Mouse (Mus musculus) heart, embryonic 11.5 days (tissue): Measurements from ENCODE around the gene Aktip. TPM values are rescaled to one million over a fixed set of nuclear protein-coding genes. Genes with fewer than 3 reads are reported as not detected.

Experiments
- ATAC-seq: fragments of 200-750 bp; cut with Nextera tagmentation; replicated peaks from 2 replicates; pipeline ENCODE4 v1.8.0; 2017; ENCODE audit warnings: moderate library complexity; ENCODE audit not compliant: insufficient number of reproducible peaks, low FRiP score, low TSS enrichment
- H3K27ac ChIP-seq: fragments of 300-500 bp; sonication (generic); 2 replicates; pipeline ENCODE4 v1.5.1; 2014; ENCODE audit warnings: mild to moderate bottlenecking, low read depth, low read length
- H3K27me3 ChIP-seq: fragments of 300-500 bp; sonication (generic); 2 replicates; pipeline ENCODE4 v1.6.1; 2014; ENCODE audit warnings: mild to moderate bottlenecking, low read length, mixed read lengths; ENCODE audit not compliant: control insufficient read depth, insufficient read depth
- H3K36me3 ChIP-seq: fragments of 300-500 bp; sonication (generic); 2 replicates; pipeline ENCODE4 v1.6.1; 2014; ENCODE audit warnings: mild to moderate bottlenecking, low read length, moderate library complexity, mixed read lengths; ENCODE audit not compliant: control insufficient read depth, insufficient read depth
- H3K4me1 ChIP-seq: fragments of 300-500 bp; sonication (generic); 2 replicates; pipeline ENCODE4 v1.6.1; 2014; ENCODE audit warnings: low read length; ENCODE audit not compliant: control insufficient read depth, insufficient read depth
- H3K4me2 ChIP-seq: fragments of 300-500 bp; sonication (generic); 2 replicates; pipeline ENCODE4 v1.6.1; 2014; ENCODE audit warnings: mild to moderate bottlenecking, moderate library complexity
- H3K4me3 ChIP-seq: fragments of 300-500 bp; sonication (generic); 2 replicates; pipeline ENCODE4 v1.5.1; 2014; ENCODE audit warnings: low read depth, low read length
- H3K9ac ChIP-seq: fragments of 300-500 bp; sonication (generic); 2 replicates; pipeline ENCODE4 v1.6.1; 2014; ENCODE audit warnings: mild to moderate bottlenecking, low read depth, low read length, moderate library complexity
- H3K9me3 ChIP-seq: fragments of 300-500 bp; sonication (generic); replicated peaks from 2 replicates; pipeline ENCODE4 v1.6.1; 2016; ENCODE audit warnings: low read length; ENCODE audit not compliant: control insufficient read depth
- WGBS: fragments of 180-500 bp; shearing (Covaris S2); extraction: QIAGEN DNeasy Blood & Tissue Kit; methylation state at CpG from one replicate; pipeline ENCODE4 v1.1.7; 2014; ENCODE audit not compliant: insufficient replicate concordance; 5-methylcytosine and 5-hydroxymethylcytosine counted together
- polyA plus RNA-seq: library from polyadenylated mRNA; unstranded; fragments of >200 nt; fragmentation: Nextera tagmentation; extraction: Ambion mirVana; gene quantifications from 2 replicates; pipeline ENCODE4 v1.2.1, GENCODE M21; 2014

The Aktip gene
- polyA plus RNA-seq, 1 experiment from 2014 or later: 42.7 TPM

DNA sequence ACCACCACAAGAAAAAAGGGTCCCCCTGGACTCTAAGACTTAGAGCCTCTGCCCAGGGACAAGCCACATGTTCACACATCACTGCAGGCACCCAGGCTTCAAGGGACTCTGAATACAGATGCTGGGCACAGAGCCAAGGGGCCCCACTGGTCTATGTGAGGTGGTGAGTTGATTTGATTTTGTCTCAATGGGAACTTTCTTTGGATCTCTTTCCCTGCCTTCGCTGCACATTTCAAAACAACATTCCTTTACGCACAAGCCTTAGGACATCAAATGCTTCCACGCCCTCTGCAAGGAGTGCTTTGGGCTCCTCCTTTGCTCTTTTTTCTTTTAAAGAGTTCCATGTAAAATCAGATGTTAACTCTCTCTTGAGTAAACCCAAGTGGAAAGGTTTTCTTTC, 1.7 kb downstream of the Aktip start:
- WGBS: 44% methylated on average over 3 of the region's 3 CpGs
- H3K27ac ChIP-seq: no peak overlapping the region
- H3K27me3 ChIP-seq: no peaks in the 10 kb centered on the region
- H3K4me1 ChIP-seq: no peaks in the 10 kb centered on the region
- H3K9ac ChIP-seq: no peak overlapping the region
- no peak for ATAC-seq
- no peaks in the 10 kb centered on the region for H3K9me3 ChIP-seq
- no peaks in the 10 kb centered on the region for H3K36me3 ChIP-seq
- H3K4me2 ChIP-seq: no peak overlapping the region
- H3K4me3 ChIP-seq: no peak overlapping the region

DNA sequence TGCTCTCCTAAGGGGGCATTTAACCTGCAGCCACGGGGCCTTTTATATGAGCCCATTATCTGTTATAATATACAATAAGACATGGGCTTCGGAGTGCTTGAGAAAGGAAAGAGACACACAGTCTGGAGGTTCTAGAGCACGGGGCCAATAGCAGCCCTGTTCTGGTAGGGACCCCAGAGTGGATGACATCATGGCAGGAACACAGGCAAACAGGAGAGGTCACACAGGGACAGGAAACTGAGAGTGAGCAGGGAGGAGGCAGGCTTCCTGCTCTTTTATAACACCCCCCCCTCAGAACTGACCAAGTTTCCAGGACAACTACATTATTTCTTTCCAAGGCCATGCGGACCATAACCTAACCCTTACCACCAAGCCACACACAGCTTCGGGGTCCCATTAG, 2.5 kb downstream of the Aktip start:
- H3K4me2 ChIP-seq: no peak overlapping the region
- WGBS: 65% methylated on average over 5 of the region's 5 CpGs
- H3K4me1 ChIP-seq: no peaks in the 10 kb centered on the region
- H3K4me3 ChIP-seq: no peak overlapping the region
- H3K27me3 ChIP-seq: no peaks in the 10 kb centered on the region
- no peaks in the 10 kb centered on the region for H3K36me3 ChIP-seq
- H3K27ac ChIP-seq: no peak overlapping the region
- no peak; the same call in 1 of the 2 replicates for ATAC-seq
- H3K9ac ChIP-seq: no peak overlapping the region
- no peaks in the 10 kb centered on the region for H3K9me3 ChIP-seq

DNA sequence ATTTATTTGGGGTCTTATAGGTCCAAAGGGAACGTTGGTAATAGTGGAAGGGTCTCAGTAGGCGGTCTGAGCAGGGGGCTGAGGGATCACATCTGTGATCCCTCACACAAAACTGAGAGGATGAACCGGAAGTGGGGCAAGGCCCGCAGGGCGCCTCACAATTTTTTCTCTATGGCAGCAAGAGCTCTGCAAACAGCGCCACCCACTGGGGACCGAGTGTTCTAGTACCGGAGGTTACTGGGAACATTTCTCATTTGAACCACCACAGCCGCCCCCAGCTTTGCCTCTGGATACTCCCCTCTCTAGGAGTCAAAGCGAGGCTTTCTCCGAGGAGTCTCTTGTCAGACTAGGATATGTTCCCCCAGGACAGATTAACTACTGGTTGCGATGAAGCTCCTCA, 3.1 kb downstream of the Aktip start:
- ATAC-seq: no peak
- 75% methylated on average over 12 of the region's 12 CpGs for WGBS

DNA sequence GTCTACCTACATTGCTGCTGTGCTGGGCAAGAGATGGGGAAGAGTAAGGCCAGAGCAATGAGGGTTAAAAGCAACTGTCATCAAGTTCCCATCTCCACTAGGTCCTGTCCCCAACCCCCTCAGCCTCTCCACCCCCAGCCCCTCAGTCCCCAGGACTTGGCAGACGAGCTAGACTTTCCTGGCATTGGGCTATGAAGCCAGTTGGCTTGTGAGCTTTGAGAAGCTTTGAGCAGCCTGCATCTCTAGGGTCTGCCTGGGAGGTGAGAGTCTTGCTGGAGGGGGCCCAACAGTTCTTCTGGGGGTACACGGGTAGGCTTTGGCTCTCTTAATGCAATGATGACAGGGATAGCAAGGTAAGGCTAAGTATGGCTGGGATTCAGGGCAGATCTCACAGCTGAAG, 5.7 kb downstream of the Aktip start:
- WGBS: 72% methylated on average over 2 of the region's 2 CpGs
- H3K4me2 ChIP-seq: no peak overlapping the region
- ATAC-seq: no peak
- H3K4me3 ChIP-seq: no peak overlapping the region
- H3K27ac ChIP-seq: no peak overlapping the region
- H3K36me3 ChIP-seq: no peaks in the 10 kb centered on the region
- no peak overlapping the region for H3K9ac ChIP-seq
- H3K27me3 ChIP-seq: no peaks in the 10 kb centered on the region; the same call in 1 of the 2 replicates
- no peaks in the 10 kb centered on the region for H3K9me3 ChIP-seq
- H3K4me1 ChIP-seq: 0 out of 2 replicates have a peak, but pooled peaks cover 3% of the 10 kb centered on the region

More for the DNA sequence above, 3.1 kb downstream of the Aktip start:
- H3K36me3 ChIP-seq: no peaks in the 10 kb centered on the region
- H3K4me1 ChIP-seq: no peaks in the 10 kb centered on the region
- no peak overlapping the region for H3K4me2 ChIP-seq
- H3K27me3 ChIP-seq: no peaks in the 10 kb centered on the region
- H3K9me3 ChIP-seq: no peaks in the 10 kb centered on the region
- no peak overlapping the region for H3K9ac ChIP-seq
- no peak overlapping the region for H3K27ac ChIP-seq
- H3K4me3 ChIP-seq: no peak overlapping the region

DNA sequence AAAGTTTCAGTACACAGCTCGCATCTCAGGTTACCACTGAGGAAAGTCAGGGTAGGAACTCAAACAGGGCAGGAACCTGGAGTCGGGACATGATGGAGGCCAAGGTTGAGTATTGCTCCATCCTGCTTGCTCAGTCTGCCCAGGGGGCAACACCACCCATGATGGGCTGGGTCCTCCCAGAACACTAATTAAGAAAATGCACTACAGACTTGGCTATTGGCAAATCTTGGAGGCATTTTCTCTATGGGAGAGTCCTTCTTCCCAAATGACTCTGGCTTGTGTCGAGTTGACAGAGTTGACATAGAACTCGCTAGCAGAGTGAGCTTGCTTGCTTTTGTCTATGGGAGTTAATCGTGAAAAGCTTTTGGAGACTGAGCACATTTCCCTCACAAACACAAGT, 6.8 kb downstream of the Aktip start:
- Histone ChIP-seq H3K4me3 (no peak overlapping the region), H3K9me3 (no peaks in the 10 kb centered on the region), H3K27ac (no peak overlapping the region), H3K27me3 (peaks cover 4% of the 10 kb centered on the region; the same call in 1 of the 2 replicates), H3K9ac (no peak overlapping the region), H3K36me3 (no peaks in the 10 kb centered on the region), H3K4me2 (no peak overlapping the region), H3K4me1 (0 out of 2 replicates have a peak, but pooled peaks cover 3% of the 10 kb centered on the region)
- ATAC-seq: no peak
- WGBS: 74% methylated on average over 5 of the region's 5 CpGs

- Histone ChIP-seq H3K27ac (no peak overlapping the region), H3K4me3 (peak overlapping the region; percentile 15; the same call in 1 of the 2 replicates), H3K36me3 (no peaks in the 10 kb centered on the region), H3K27me3 (peaks cover 4% of the 10 kb centered on the region; the same call in 1 of the 2 replicates), H3K9me3 (no peaks in the 10 kb centered on the region), H3K4me1 (0 out of 2 replicates have a peak, but pooled peaks cover 3% of the 10 kb centered on the region), H3K9ac (peak overlapping the region; percentile 31), H3K4me2 (peak overlapping the region; percentile 52)
- ATAC-seq: no peak
- WGBS: 9% methylated on average over 17 of the region's 17 CpGs
These were observed 8.9 kb downstream of the Aktip start for GRCm38 (mm10) chr8:91190816-91191340.

DNA sequence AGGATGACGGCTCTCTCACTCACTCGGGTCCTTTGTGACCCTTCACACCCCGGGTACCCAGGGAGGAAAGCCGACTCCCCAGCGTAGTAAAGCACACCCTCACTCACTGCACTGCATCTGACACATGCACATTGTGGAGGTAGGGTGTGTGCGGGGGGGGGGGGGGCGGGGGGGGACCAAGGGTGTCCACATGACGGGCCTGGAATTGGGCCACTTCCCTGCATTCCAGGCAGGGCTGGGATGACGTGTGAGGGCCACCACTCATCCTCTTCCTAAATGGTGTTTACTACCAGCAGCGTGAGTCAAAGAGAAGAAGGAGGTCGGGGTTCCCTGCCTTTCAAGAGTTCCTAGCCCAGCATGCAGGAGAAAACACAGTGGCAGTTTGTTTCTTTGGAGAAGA, 11.6 kb downstream of the Aktip start:
- no peak overlapping the region for H3K4me2 ChIP-seq
- no peaks in the 10 kb centered on the region for H3K36me3 ChIP-seq
- H3K4me3 ChIP-seq: no peak overlapping the region
- H3K4me1 ChIP-seq: 0 out of 2 replicates have a peak, but pooled peaks cover 3% of the 10 kb centered on the region
- no peak overlapping the region for H3K9ac ChIP-seq
- no peaks in the 10 kb centered on the region for H3K9me3 ChIP-seq
- ATAC-seq: no peak
- peaks cover 4% of the 10 kb centered on the region; the same call in 1 of the 2 replicates for H3K27me3 ChIP-seq
- 67% methylated on average over 10 of the region's 11 CpGs for WGBS
- H3K27ac ChIP-seq: no peak overlapping the region

- H3K27me3 ChIP-seq: peaks cover 4% of the 10 kb centered on the region; the same call in 1 of the 2 replicates
- H3K4me1 ChIP-seq: 0 out of 2 replicates have a peak, but pooled peaks cover 3% of the 10 kb centered on the region
- H3K9me3 ChIP-seq: no peaks in the 10 kb centered on the region
- H3K4me2 ChIP-seq: no peak overlapping the region
- no peak overlapping the region for H3K4me3 ChIP-seq
- H3K36me3 ChIP-seq: no peaks in the 10 kb centered on the region
- no peak overlapping the region for H3K27ac ChIP-seq
- no peak overlapping the region for H3K9ac ChIP-seq
- 73% methylated on average over 12 of the region's 12 CpGs for WGBS
- ATAC-seq: no peak
These were observed 13.4 kb downstream of the Aktip start for GRCm38 (mm10) chr8:91186372-91186771.

- ATAC-seq: no peak
- no peaks in the 10 kb centered on the region for H3K9me3 ChIP-seq
- H3K9ac ChIP-seq: no peak overlapping the region
- no peak overlapping the region for H3K4me3 ChIP-seq
- WGBS: 60% methylated on average over 1 of the region's 1 CpGs
- no peaks in the 10 kb centered on the region for H3K4me1 ChIP-seq
- H3K36me3 ChIP-seq: no peaks in the 10 kb centered on the region
- H3K27me3 ChIP-seq: no peaks in the 10 kb centered on the region
- no peak overlapping the region for H3K27ac ChIP-seq
- H3K4me2 ChIP-seq: no peak overlapping the region
These were observed 22.1 kb downstream of the Aktip start for GRCm38 (mm10) chr8:91177708-91178107.
